Mouse (Mus musculus) liver, embryonic 14.5 days (tissue): ENCODE measurements at regions not wholly inside any gene's neighbourhood (a gene's known extent, or its start where the extent isn't known, plus 50 kb on each side); places are given as distances from the start of the nearest gene placed in this dataset.

ENCODE experiments used
- CTCF ChIP-seq: IDR thresholded peaks from 2 replicates; pipeline ENCODE4 v1.5.1; 2016; ENCODE audit warnings: antibody characterized with exemption, low read depth, control low read depth
- EP300 ChIP-seq: IDR thresholded peaks from 2 replicates; pipeline ENCODE4 v1.6.1; 2016; ENCODE audit warnings: antibody characterized with exemption, low read depth

DNA sequence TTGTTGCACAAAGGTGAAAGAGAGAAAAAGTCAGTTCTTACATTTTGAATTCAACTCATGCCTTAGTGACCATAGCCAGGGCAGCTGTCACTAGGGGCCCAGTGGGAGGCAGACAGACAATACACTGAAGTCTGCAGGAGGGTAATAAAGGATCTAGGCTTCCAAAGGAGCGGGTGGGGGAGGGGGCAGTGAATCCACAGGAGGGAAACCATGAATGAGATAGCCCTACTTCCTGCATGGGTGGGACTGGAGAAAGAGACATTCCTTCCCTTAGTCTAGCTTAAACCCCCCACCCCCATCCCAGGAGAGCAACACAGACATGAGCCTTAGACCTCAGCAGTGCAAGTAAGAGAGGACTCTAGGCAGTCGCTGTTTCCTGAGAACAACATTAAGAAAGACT, 535.4 kb upstream of the Vstm2b start:
- TF ChIP-seq CTCF (no peak), EP300 (no peak)
